7 mouse cellular contexts compared by ENCODE assay signal in genomic region chr14:7174483-7174971, GRCm38 (mm10). TPM values are rescaled to one million over a fixed set of nuclear protein-coding genes. Genes with fewer than 3 reads are reported as not detected.
DNase-seq lines count a peak whose midpoint lies in the region; ATAC-seq and TF ChIP-seq lines count a peak whose summit lies in the region.
"Not testable (repeated sequence)": the region's sequence is repeated elsewhere in the genome, so short reads cannot be mapped to it uniquely, and the experiment has no call there.

Gm3512 (minus strand) TSS chr14:7174533.

- H3K9ac ChIP-seq in forebrain, embryonic 16.5 days (replicated peaks; ENCODE audit: low read depth, low read length): not testable (repeated sequence)

- intact Hi-C loops in heart, postnatal 36 days (cut with DNase I); left cerebral cortex, postnatal 36 days (cut with DNase I): not testable (repeated sequence)

- TF ChIP-seq CTCF in brain, embryonic 14.5 days (IDR thresholded peaks at IDR 0.05; ENCODE audit: borderline replicate concordance, extremely low read depth, insufficient read depth, insufficient read length); thymus, adult 2 months (IDR thresholded peaks at IDR 0.05; ENCODE audit: borderline replicate concordance, control insufficient read depth, extremely low read depth, insufficient read depth, low read length, poor library complexity): not testable (repeated sequence)

- H3K36me3 ChIP-seq in forebrain, embryonic 16.5 days (ENCODE audit: control insufficient read depth, insufficient read depth); thymus, adult 2 months (ENCODE audit: control insufficient read depth, insufficient read depth, low read length): not testable (repeated sequence)

- H3K4me3 ChIP-seq in forebrain, embryonic 16.5 days (replicated peaks; ENCODE audit: low read length); thymus, adult 2 months (ENCODE audit: control insufficient read depth, insufficient read depth, low read length): not testable (repeated sequence)

- H3K9me3 ChIP-seq in forebrain, embryonic 16.5 days (ENCODE audit: control insufficient read depth, low read length): not testable (repeated sequence)

- peak; percentile 14 for DNase-seq in brain, embryonic 14.5 days (ENCODE audit: low read depth)
- peak; percentile 1 to 6 for DNase-seq in heart, postnatal 36 days
- DNase-seq in kidney, adult 18-20 months: peak; percentile 1
- DNase-seq in left cerebral cortex, postnatal 36 days (ENCODE audit: low spot score in 2 of 2): peak; percentile 5 to 13
- DNase-seq in right cerebral cortex, adult 18-20 months: peak; percentile 2
- DNase-seq in thymus, adult 2 months: peak; percentile 1

- not testable (repeated sequence) for H3K4me2 ChIP-seq in forebrain, embryonic 16.5 days (ENCODE audit: low read length)

- not testable (repeated sequence) for H3K27ac ChIP-seq in forebrain, embryonic 16.5 days (ENCODE audit: low read length); thymus, adult 2 months (ENCODE audit: control insufficient read depth, insufficient read depth, low read length)

- WGBS in forebrain, embryonic 16.5 days: no CpG with 5 or more reads among the region's 37 CpGs
- whole genome bisulfite sequencing in thymus, adult 2 months: no CpG with 5 or more reads among the region's 37 CpGs

- not testable (repeated sequence) for TF ChIP-seq POLR2A in brain, embryonic 14.5 days (IDR thresholded peaks at IDR 0.05; ENCODE audit: borderline replicate concordance, extremely low read depth, insufficient read depth, insufficient read length, poor library complexity, severe bottlenecking); thymus, adult 2 months (IDR thresholded peaks at IDR 0.05; ENCODE audit: control insufficient read depth, extremely low read depth, insufficient read depth, low read length, poor library complexity)

- not testable (repeated sequence) for H3K27me3 ChIP-seq in forebrain, embryonic 16.5 days (replicated peaks; ENCODE audit: control insufficient read depth, insufficient read depth, low read length); thymus, adult 2 months (ENCODE audit: control insufficient read depth, insufficient read depth, low read length)

- not testable (repeated sequence) for H3K4me1 ChIP-seq in forebrain, embryonic 16.5 days (replicated peaks; ENCODE audit: control insufficient read depth, insufficient read depth, low read length); thymus, adult 2 months (replicated peaks; ENCODE audit: control insufficient read depth, insufficient read depth, low read length)

- peak; percentile 61 for ATAC-seq in forebrain, embryonic 16.5 days

RNA-seq across cellular contexts. Expression of gene Gm3512, which starts in this region (rescaled TPM):
- 7.6 and 7.7 TPM in 2 replicates for polyA plus RNA-seq in brain, embryonic 14.5 days (2012; rRNA removed)
- 7.5 and 9.5 TPM in 2 replicates for polyA plus RNA-seq in forebrain, embryonic 16.5 days (2015; fragmentation: Nextera tagmentation; extraction: Ambion mirVana)
- not detected for total RNA-seq in heart, postnatal 36 days (2021)
- 1 to 10 TPM; 1.3 to 2.0 TPM for total RNA-seq in left cerebral cortex, postnatal 36 days (2021)
- polyA plus RNA-seq in thymus, adult 2 months (2012; rRNA removed): 0.18 and 0.44 TPM in 2 replicates

Comparison
In these comparisons a context has a peak if more than half of its experiments do, and no peak if none do; other contexts are left out.
1. Peak in DNase-seq in heart, postnatal 36 days; RNA of the gene not detected or under 1 TPM.
2. Peak in DNase-seq in thymus, adult 2 months; RNA of the gene not detected or under 1 TPM.